Mouse (Mus musculus) ovary, adult 18-20 months (tissue): ENCODE results near the gene Phf12.

Source experiments
- DNase-seq: peaks from one replicate; pipeline ENCODE4 v3.0.0; 2022; ENCODE audit warnings: low spot score, mixed read lengths

The Phf12 gene

GRCm38 (mm10) chr11:78073577-78074276 is 91.2 kb downstream of the Phf12 start:
- DNase-seq = no peak

GRCm38 (mm10) chr11:78074277-78074652 is 91.7 kb downstream of the Phf12 start:
- no peak for DNase-seq

- no peak for DNase-seq
These were observed 92.1 kb downstream of the Phf12 start for GRCm38 (mm10) chr11:78074666-78075065.
